Mouse (Mus musculus): ENCODE results near the gene Sept9. TPM values are rescaled to one million over a fixed set of nuclear protein-coding genes. Genes with fewer than 3 reads are reported as not detected.

Sept9 gene
- total RNA-seq, 4 experiments from 2014 or later, result 114 to 136 (median 132) TPM

- no peak for DNase-seq
Observed at GRCm38 (mm10) chr11:117349429-117350363, 150.2 kb downstream of the Sept9 start.

GRCm38 (mm10) chr11:117350462-117351222 is 151.2 kb downstream of the Sept9 start:
- DNase-seq, result no peak

- DNase-seq, result no peak
Observed at GRCm38 (mm10) chr11:117353126-117353525, 153.7 kb downstream of the Sept9 start.

GRCm38 (mm10) chr11:117354107-117354506 is 154.6 kb downstream of the Sept9 start:
- DNase-seq, result no peak

GRCm38 (mm10) chr11:117356937-117357336 is 157.5 kb downstream of the Sept9 start:
- no peak for DNase-seq

- peak; percentile 83 for DNase-seq
Observed at GRCm38 (mm10) chr11:117357916-117358639, 158.6 kb downstream of the Sept9 start.

GRCm38 (mm10) chr11:117359161-117359560 is 159.7 kb downstream of the Sept9 start:
- DNase-seq, result no peak

GRCm38 (mm10) chr11:117359870-117360269 is 160.4 kb downstream of the Sept9 start:
- no peak for DNase-seq

GRCm38 (mm10) chr11:117360561-117360960 is 161.1 kb downstream of the Sept9 start:
- DNase-seq, result no peak

- no peak for DNase-seq
Observed at GRCm38 (mm10) chr11:117362307-117362706, 162.8 kb downstream of the Sept9 start.

GRCm38 (mm10) chr11:117363918-117364317 is 164.5 kb downstream of the Sept9 start:
- DNase-seq, result no peak

GRCm38 (mm10) chr11:117366426-117366825 is 167.0 kb downstream of the Sept9 start:
- DNase-seq, result no peak

- no peak for DNase-seq
Observed at GRCm38 (mm10) chr11:117366861-117367357, 167.4 kb downstream of the Sept9 start.

GRCm38 (mm10) chr11:117367937-117368336 is 168.5 kb downstream of the Sept9 start:
- no peak for DNase-seq

GRCm38 (mm10) chr11:117369347-117369746 is 169.9 kb downstream of the Sept9 start:
- DNase-seq, result no peak

- no peak for DNase-seq
Observed at GRCm38 (mm10) chr11:117370262-117370850, 170.9 kb downstream of the Sept9 start.

GRCm38 (mm10) chr11:117372537-117372936 is 173.1 kb downstream of the Sept9 start:
- no peak for DNase-seq

GRCm38 (mm10) chr11:117373195-117373594 is 173.7 kb downstream of the Sept9 start:
- no peak for DNase-seq

GRCm38 (mm10) chr11:117373870-117374269 is 174.4 kb downstream of the Sept9 start:
- DNase-seq, result no peak

- no peak for DNase-seq
Observed at GRCm38 (mm10) chr11:117374288-117374687, 174.8 kb downstream of the Sept9 start.

GRCm38 (mm10) chr11:117379774-117380173 is 180.3 kb downstream of the Sept9 start:
- no peak for DNase-seq

- no peak for DNase-seq
Observed at GRCm38 (mm10) chr11:117384235-117384634, 184.8 kb downstream of the Sept9 start.

Measured in adrenal gland, adult 8-10 months (tissue).